Mouse (Mus musculus) embryonic facial prominence, embryonic 11.5 days (tissue): ENCODE data around the gene Iqsec3. TPM values are rescaled to one million over a fixed set of nuclear protein-coding genes. Genes with fewer than 3 reads are reported as not detected.

ENCODE experiments used
- ATAC-seq: fragments of 200-750 bp; cut with Nextera tagmentation; replicated peaks from 2 replicates; pipeline ENCODE4 v1.8.0; 2017; ENCODE audit warnings: low read depth; ENCODE audit not compliant: insufficient number of reproducible peaks, low FRiP score, low TSS enrichment
- DNase-seq: peaks from one replicate; pipeline ENCODE4 v3.0.0-alpha.2; 2015; ENCODE audit warnings: low spot score
- H3K27ac ChIP-seq: fragments of 300-500 bp; sonication (generic); replicated peaks from 2 replicates; pipeline ENCODE4 v1.5.1; 2014; ENCODE audit warnings: mild to moderate bottlenecking, low read depth, low read length, control low read depth
- H3K27me3 ChIP-seq: fragments of 300-500 bp; sonication (generic); 2 replicates; pipeline ENCODE4 v1.6.1; 2014; ENCODE audit warnings: mild to moderate bottlenecking, low read length, moderate library complexity, mixed read lengths; ENCODE audit not compliant: control insufficient read depth, insufficient read depth
- H3K36me3 ChIP-seq: fragments of 300-500 bp; sonication (generic); replicated peaks from 2 replicates; pipeline ENCODE4 v1.6.1; 2014; ENCODE audit warnings: low read depth, mild to moderate bottlenecking, low read length, moderate library complexity, mixed read lengths; ENCODE audit not compliant: control insufficient read depth, insufficient read depth
- H3K4me1 ChIP-seq: fragments of 300-500 bp; sonication (generic); 2 replicates; pipeline ENCODE4 v1.6.1; 2014; ENCODE audit warnings: low read length, mixed read lengths; ENCODE audit not compliant: control insufficient read depth, insufficient read depth
- H3K4me2 ChIP-seq: fragments of 300-500 bp; sonication (generic); 2 replicates; pipeline ENCODE4 v1.6.1; 2014; ENCODE audit warnings: low read depth, mild to moderate bottlenecking, control low read depth, low read length, moderate library complexity
- H3K4me3 ChIP-seq: fragments of 300-500 bp; sonication (generic); 2 replicates; pipeline ENCODE4 v1.5.1; 2014; ENCODE audit warnings: low read depth, low read length, control low read depth
- H3K9ac ChIP-seq: fragments of 300-500 bp; sonication (generic); replicated peaks from 2 replicates; pipeline ENCODE4 v1.6.1; 2014; ENCODE audit warnings: mild to moderate bottlenecking, control low read depth, low read length
- H3K9me3 ChIP-seq: fragments of 300-500 bp; sonication (generic); replicated peaks from 2 replicates; pipeline ENCODE4 v1.6.1; 2016; ENCODE audit warnings: mild to moderate bottlenecking, low read length, inconsistent platforms, mixed read lengths; ENCODE audit not compliant: control insufficient read depth
- WGBS: fragments of 180-500 bp; shearing (Covaris S2); extraction: QIAGEN DNeasy Blood & Tissue Kit; methylation state at CpG from one replicate; pipeline ENCODE4 v1.1.7; 2014; 5-methylcytosine and 5-hydroxymethylcytosine counted together
- polyA plus RNA-seq: library from polyadenylated mRNA; unstranded; fragments of >200 nt; fragmentation: Nextera tagmentation; extraction: Ambion mirVana; gene quantifications from 2 replicates; pipeline ENCODE4 v1.2.1, GENCODE M21; 2014

Gene Iqsec3
- polyA plus RNA-seq, 1 experiment from 2014 or later: 0.13 TPM

GRCm38 (mm10) chr6:121508266-121508665 is 34.8 kb upstream of the Iqsec3 start:
- H3K4me1 ChIP-seq: no peaks in the 10 kb centered on the region
- H3K36me3 ChIP-seq: no peaks in the 10 kb centered on the region
- no peak overlapping the region for H3K9ac ChIP-seq
- no peak overlapping the region for H3K4me3 ChIP-seq
- WGBS: 61% methylated on average over 5 of the region's 5 CpGs
- H3K4me2 ChIP-seq: no peak overlapping the region
- ATAC-seq: no peak
- H3K27ac ChIP-seq: no peak overlapping the region
- peak; percentile 38 for DNase-seq
- H3K9me3 ChIP-seq: no peaks in the 10 kb centered on the region
- no peaks in the 10 kb centered on the region for H3K27me3 ChIP-seq

- peak; percentile 2 for DNase-seq
Observed at GRCm38 (mm10) chr6:121501044-121501638, 27.7 kb upstream of the Iqsec3 start.

GRCm38 (mm10) chr6:121499856-121500255 is 26.4 kb upstream of the Iqsec3 start:
- no peak overlapping the region for H3K4me2 ChIP-seq
- DNase-seq: no peak
- H3K27ac ChIP-seq: no peak overlapping the region
- no peak overlapping the region for H3K4me3 ChIP-seq
- WGBS: 73% methylated on average over 3 of the region's 3 CpGs
- 0 out of 2 replicates have a peak, but pooled peaks cover 2% of the 10 kb centered on the region for H3K4me1 ChIP-seq
- H3K27me3 ChIP-seq: no peaks in the 10 kb centered on the region
- H3K36me3 ChIP-seq: no peaks in the 10 kb centered on the region
- H3K9ac ChIP-seq: no peak overlapping the region
- no peaks in the 10 kb centered on the region for H3K9me3 ChIP-seq
- ATAC-seq: no peak

More at GRCm38 (mm10) chr6:121501044-121501638, 27.7 kb upstream of the Iqsec3 start:
- Histone ChIP-seq H3K9ac (no peak overlapping the region), H3K36me3 (no peaks in the 10 kb centered on the region), H3K9me3 (no peaks in the 10 kb centered on the region), H3K27ac (no peak overlapping the region), H3K4me1 (0 out of 2 replicates have a peak, but pooled peaks cover 2% of the 10 kb centered on the region), H3K27me3 (no peaks in the 10 kb centered on the region), H3K4me2 (no peak overlapping the region), H3K4me3 (no peak overlapping the region)
- ATAC-seq: no peak
- WGBS: 55% methylated on average over 3 of the region's 3 CpGs

- DNase-seq (peak; percentile 49), ATAC-seq (peak; percentile 72; the same call in 1 of the 2 replicates)
- Histone ChIP-seq H3K4me3 (no peak overlapping the region), H3K9me3 (no peaks in the 10 kb centered on the region), H3K9ac (peak overlapping the region; percentile 44; the same call in 1 of the 2 replicates), H3K27me3 (no peaks in the 10 kb centered on the region), H3K36me3 (no peaks in the 10 kb centered on the region), H3K27ac (no peak overlapping the region), H3K4me1 (0 out of 2 replicates have a peak, but pooled peaks cover 2% of the 10 kb centered on the region), H3K4me2 (no peak overlapping the region)
- 17% methylated on average over 9 of the region's 9 CpGs for WGBS
Observed at GRCm38 (mm10) chr6:121498819-121499535, 25.5 kb upstream of the Iqsec3 start.

- Histone ChIP-seq H3K9ac (no peak overlapping the region), H3K36me3 (no peaks in the 10 kb centered on the region), H3K4me1 (0 out of 2 replicates have a peak, but pooled peaks cover 2% of the 10 kb centered on the region), H3K4me3 (no peak overlapping the region), H3K27ac (no peak overlapping the region), H3K27me3 (no peaks in the 10 kb centered on the region), H3K4me2 (no peak overlapping the region), H3K9me3 (no peaks in the 10 kb centered on the region)
- DNase-seq: no peak
- WGBS: 38% methylated on average over 7 of the region's 7 CpGs
- no peak for ATAC-seq
Observed at GRCm38 (mm10) chr6:121495606-121496005, 22.1 kb upstream of the Iqsec3 start.

DNA sequence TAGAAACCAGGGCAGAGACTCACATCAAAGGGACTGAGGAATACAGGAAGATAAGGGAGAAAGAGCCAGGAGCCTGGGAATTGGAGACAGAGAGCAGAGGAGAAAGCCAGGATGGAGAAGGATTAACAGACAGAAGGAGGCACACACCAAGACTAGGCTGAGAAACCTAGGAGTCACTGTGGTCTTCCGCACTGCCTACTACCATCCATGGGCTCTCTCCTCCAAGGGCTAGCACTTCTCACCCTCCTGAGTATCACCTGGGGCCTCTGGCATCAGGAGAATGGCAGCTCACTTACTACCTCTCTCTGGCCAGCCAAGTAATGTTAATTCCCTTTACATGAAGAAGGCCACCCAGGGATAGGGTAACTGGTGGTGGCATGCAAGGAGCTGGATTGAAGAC is 21.5 kb upstream of the Iqsec3 start:
- Histone ChIP-seq H3K27me3 (no peaks in the 10 kb centered on the region), H3K9ac (no peak overlapping the region), H3K36me3 (no peaks in the 10 kb centered on the region), H3K4me2 (no peak overlapping the region), H3K27ac (no peak overlapping the region), H3K4me3 (no peak overlapping the region), H3K9me3 (no peaks in the 10 kb centered on the region), H3K4me1 (0 out of 2 replicates have a peak, but pooled peaks cover 2% of the 10 kb centered on the region)
- ATAC-seq (no peak), DNase-seq (no peak)
- WGBS: 100% methylated on average over 1 of the region's 1 CpGs

DNA sequence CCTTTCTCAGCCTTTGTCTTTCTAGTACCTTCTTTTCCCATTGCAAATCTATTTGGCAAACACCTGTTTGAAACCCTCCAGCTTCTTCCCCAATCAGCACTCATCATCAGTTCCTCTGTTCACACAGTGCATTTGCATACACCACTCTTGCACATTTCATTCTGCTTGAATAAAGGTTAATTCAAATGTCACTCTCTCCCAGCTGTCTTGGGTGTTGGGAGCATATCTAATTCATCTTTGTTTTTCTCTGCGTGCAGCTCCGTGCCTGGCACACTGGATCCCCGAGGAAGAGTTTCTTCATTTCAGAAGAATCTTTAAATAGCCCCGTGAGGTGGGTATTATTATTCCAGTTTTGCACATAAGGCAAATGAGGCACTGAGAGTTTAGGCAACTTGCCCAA is 20.8 kb upstream of the Iqsec3 start:
- H3K27ac ChIP-seq: no peak overlapping the region
- no peak overlapping the region for H3K4me3 ChIP-seq
- H3K27me3 ChIP-seq: no peaks in the 10 kb centered on the region
- DNase-seq (no peak), ATAC-seq (no peak)
- 63% methylated on average over 4 of the region's 4 CpGs for WGBS
- H3K9ac ChIP-seq: no peak overlapping the region
- H3K36me3 ChIP-seq: no peaks in the 10 kb centered on the region
- no peaks in the 10 kb centered on the region for H3K9me3 ChIP-seq
- 0 out of 2 replicates have a peak, but pooled peaks cover 2% of the 10 kb centered on the region for H3K4me1 ChIP-seq
- no peak overlapping the region for H3K4me2 ChIP-seq

DNA sequence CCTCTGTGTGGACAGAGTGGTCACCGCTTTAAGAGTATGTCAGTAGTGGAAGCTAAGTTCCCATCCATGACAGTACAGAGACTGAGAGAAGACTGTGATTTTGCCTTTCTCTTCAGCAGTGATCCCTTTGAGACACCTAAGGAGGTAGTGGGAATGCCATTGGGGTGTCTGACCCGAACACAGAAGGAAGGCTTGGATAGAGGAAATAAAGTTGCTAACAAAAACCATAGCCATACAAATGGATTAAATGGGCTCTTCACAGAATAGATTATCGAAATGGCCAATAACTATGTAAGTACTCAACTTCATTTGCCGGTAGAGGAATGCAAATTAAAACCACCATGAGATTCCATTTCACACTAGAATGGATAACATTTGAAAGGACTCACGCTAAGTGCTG is 17.9 kb upstream of the Iqsec3 start:
- H3K4me3 ChIP-seq: no peak overlapping the region
- no peaks in the 10 kb centered on the region for H3K4me1 ChIP-seq
- DNase-seq: no peak
- no peak for ATAC-seq
- no peaks in the 10 kb centered on the region for H3K36me3 ChIP-seq
- no peak overlapping the region for H3K27ac ChIP-seq
- no peaks in the 10 kb centered on the region for H3K27me3 ChIP-seq
- 88% methylated on average over 5 of the region's 5 CpGs for WGBS
- H3K9me3 ChIP-seq: no peaks in the 10 kb centered on the region
- H3K9ac ChIP-seq: no peak overlapping the region
- no peak overlapping the region for H3K4me2 ChIP-seq
